Mouse (Mus musculus) frontal cortex, adult 2 months (tissue): ENCODE measurements around the gene Capn8. TPM values are rescaled to one million over a fixed set of nuclear protein-coding genes. Genes with fewer than 3 reads are reported as not detected.

Experiments used
- DNase-seq, 2 experiments: peaks; one replicate each; pipeline ENCODE4 v3.0.0; 2022; ENCODE audit warnings: low spot score in 1 of 2; ENCODE audit errors: extremely low spot score in 1 of 2
- polyA plus RNA-seq: library from polyadenylated mRNA; depleted of rRNA; stranded (reverse); fragments of >200 nt; gene quantifications from 2 replicates; pipeline ENCODE4 v1.2.3, GENCODE M21; 2012

The Capn8 gene
- polyA plus RNA-seq, 1 experiment = 0.06 TPM

- no peak for DNase-seq
Measured at GRCm38 (mm10) chr1:182543906-182544305, 20.9 kb upstream of the Capn8 start.

GRCm38 (mm10) chr1:182550761-182551160 lies 14.0 kb upstream of the Capn8 start:
- no peak for DNase-seq

GRCm38 (mm10) chr1:182553649-182554375 lies 11.0 kb upstream of the Capn8 start:
- peak; percentile 19 to 78 for DNase-seq

GRCm38 (mm10) chr1:182558271-182558670 lies 6.5 kb upstream of the Capn8 start:
- peak in 1 of 2 experiments; percentile 27 for DNase-seq

GRCm38 (mm10) chr1:182559530-182559929 lies 5.3 kb upstream of the Capn8 start:
- DNase-seq = no peak

- peak in 1 of 2 experiments; percentile 66 for DNase-seq
Measured at GRCm38 (mm10) chr1:182560390-182561098, 4.3 kb upstream of the Capn8 start.

- peak in 1 of 2 experiments; percentile 26 for DNase-seq
Measured at GRCm38 (mm10) chr1:182561945-182562514, 2.8 kb upstream of the Capn8 start.

GRCm38 (mm10) chr1:182562576-182563370 lies 2.0 kb upstream of the Capn8 start:
- no peak for DNase-seq

- no peak for DNase-seq
Measured at GRCm38 (mm10) chr1:182565351-182565835, 586 bp downstream of the Capn8 start.

GRCm38 (mm10) chr1:182571148-182571547 lies 6.3 kb downstream of the Capn8 start:
- DNase-seq = no peak

- no peak for DNase-seq
Measured at GRCm38 (mm10) chr1:182571973-182572372, 7.2 kb downstream of the Capn8 start.

GRCm38 (mm10) chr1:182573856-182574665 lies 9.3 kb downstream of the Capn8 start:
- peak in 1 of 2 experiments; percentile 22 for DNase-seq

- DNase-seq = no peak
Measured at GRCm38 (mm10) chr1:182574666-182575049, 9.9 kb downstream of the Capn8 start.

GRCm38 (mm10) chr1:182584169-182584568 lies 19.4 kb downstream of the Capn8 start:
- DNase-seq = no peak

GRCm38 (mm10) chr1:182585162-182585840 lies 20.5 kb downstream of the Capn8 start:
- no peak for DNase-seq

GRCm38 (mm10) chr1:182587706-182588105 lies 22.9 kb downstream of the Capn8 start:
- no peak for DNase-seq

- no peak for DNase-seq
Measured at GRCm38 (mm10) chr1:182591491-182591890, 26.7 kb downstream of the Capn8 start.

GRCm38 (mm10) chr1:182592436-182592835 lies 27.6 kb downstream of the Capn8 start:
- no peak for DNase-seq
